Mouse (Mus musculus): ENCODE results near the gene Trpv2.

Gene Trpv2

GRCm38 (mm10) chr11:62603312-62604056 is 29.2 kb downstream of the Trpv2 start:
- DNase-seq (ENCODE audit: low spot score in 2 of 2), result peak in 1 of 2 experiments; percentile 22

- DNase-seq (ENCODE audit: low spot score in 2 of 2), result no peak
Observed at GRCm38 (mm10) chr11:62604123-62604706, 29.9 kb downstream of the Trpv2 start.

GRCm38 (mm10) chr11:62604886-62605618 is 30.8 kb downstream of the Trpv2 start:
- DNase-seq (ENCODE audit: low spot score in 2 of 2), result no peak

- no peak for DNase-seq (ENCODE audit: low spot score in 2 of 2)
Observed at GRCm38 (mm10) chr11:62605619-62606298, 31.5 kb downstream of the Trpv2 start.

- no peak for DNase-seq (ENCODE audit: low spot score in 2 of 2)
Observed at GRCm38 (mm10) chr11:62606299-62607169, 32.2 kb downstream of the Trpv2 start.

- no peak for DNase-seq (ENCODE audit: low spot score in 2 of 2)
Observed at GRCm38 (mm10) chr11:62607170-62607951, 33.1 kb downstream of the Trpv2 start.

- DNase-seq (ENCODE audit: low spot score in 2 of 2), result no peak
Observed at GRCm38 (mm10) chr11:62607952-62608201, 33.6 kb downstream of the Trpv2 start.

- no peak for DNase-seq (ENCODE audit: low spot score in 2 of 2)
Observed at GRCm38 (mm10) chr11:62608826-62609675, 34.8 kb downstream of the Trpv2 start.

GRCm38 (mm10) chr11:62610304-62610703 is 36.0 kb downstream of the Trpv2 start:
- DNase-seq (ENCODE audit: low spot score in 2 of 2), result no peak

- no peak for DNase-seq (ENCODE audit: low spot score in 2 of 2)
Observed at GRCm38 (mm10) chr11:62612604-62613003, 38.3 kb downstream of the Trpv2 start.

- DNase-seq (ENCODE audit: low spot score in 2 of 2), result peak; percentile 86 to 92
Observed at GRCm38 (mm10) chr11:62613657-62614365, 39.5 kb downstream of the Trpv2 start.

GRCm38 (mm10) chr11:62614876-62615410 is 40.7 kb downstream of the Trpv2 start:
- no peak for DNase-seq (ENCODE audit: low spot score in 2 of 2)

- DNase-seq (ENCODE audit: low spot score in 2 of 2), result no peak
Observed at GRCm38 (mm10) chr11:62615456-62615855, 41.2 kb downstream of the Trpv2 start.

- no peak for DNase-seq (ENCODE audit: low spot score in 2 of 2)
Observed at GRCm38 (mm10) chr11:62621079-62621478, 46.8 kb downstream of the Trpv2 start.

- DNase-seq (ENCODE audit: low spot score in 2 of 2), result no peak
Observed at GRCm38 (mm10) chr11:62621586-62622283, 47.4 kb downstream of the Trpv2 start.

GRCm38 (mm10) chr11:62622850-62623249 is 48.6 kb downstream of the Trpv2 start:
- DNase-seq (ENCODE audit: low spot score in 2 of 2), result no peak

- DNase-seq (ENCODE audit: low spot score in 2 of 2), result no peak
Observed at GRCm38 (mm10) chr11:62624341-62625291, 50.3 kb downstream of the Trpv2 start.
